Mouse (Mus musculus): Measurements from ENCODE around the gene Osbpl10. TPM values are rescaled to one million over a fixed set of nuclear protein-coding genes. Genes with fewer than 3 reads are reported as not detected.
"Not testable (repeated sequence)": the region's sequence is repeated elsewhere in the genome, so short reads cannot be mapped to it uniquely, and the experiment has no call there.

The Osbpl10 gene
- polyA plus RNA-seq, 1 experiment from 2014 or later: 2.5 TPM

- Histone ChIP-seq H3K4me3 (ENCODE audit: low read depth, low read length) (no peak overlapping the region), H3K36me3 (ENCODE audit: insufficient read depth) (peaks cover 52% of the 10 kb centered on the region), H3K4me2 (no peak overlapping the region), H3K27me3 (ENCODE audit: insufficient read depth, low read length) (no peaks in the 10 kb centered on the region), H3K9ac (no peak overlapping the region), H3K27ac (ENCODE audit: low read depth) (no peak overlapping the region), H3K4me1 (ENCODE audit: insufficient read depth) (no peaks in the 10 kb centered on the region), H3K9me3 (ENCODE audit: low read depth, low read length) (no peaks in the 10 kb centered on the region)
- no peak for ATAC-seq (ENCODE audit: insufficient read depth)
- TF ChIP-seq CTCF (IDR thresholded peaks at IDR 0.05; ENCODE audit: low read depth): no peak
- DNase-seq: no peak
- 71% methylated on average over 5 of the region's 5 CpGs for WGBS
Observed at GRCm38 (mm10) chr9:115261896-115262295, 283.5 kb downstream of the Osbpl10 start.

GRCm38 (mm10) chr9:115271556-115271955 lies 293.2 kb downstream of the Osbpl10 start:
- H3K4me3 ChIP-seq (ENCODE audit: low read depth, low read length): no peak overlapping the region
- H3K27me3 ChIP-seq (ENCODE audit: insufficient read depth, low read length): no peaks in the 10 kb centered on the region
- TF ChIP-seq CTCF (IDR thresholded peaks at IDR 0.05; ENCODE audit: low read depth): no peak
- no peak for DNase-seq
- no peak overlapping the region for H3K9ac ChIP-seq
- H3K36me3 ChIP-seq (ENCODE audit: insufficient read depth): peaks cover 35% of the 10 kb centered on the region
- no peak for ATAC-seq (ENCODE audit: insufficient read depth)
- no peaks in the 10 kb centered on the region for H3K4me1 ChIP-seq (ENCODE audit: insufficient read depth)
- WGBS: 80% methylated on average over 3 of the region's 3 CpGs
- no peaks in the 10 kb centered on the region for H3K9me3 ChIP-seq (ENCODE audit: low read depth, low read length)
- H3K4me2 ChIP-seq: no peak overlapping the region
- H3K27ac ChIP-seq (ENCODE audit: low read depth): no peak overlapping the region

GRCm38 (mm10) chr9:115272451-115272850 lies 294.1 kb downstream of the Osbpl10 start:
- H3K9ac ChIP-seq; H3K27me3 ChIP-seq (ENCODE audit: insufficient read depth, low read length); H3K4me2 ChIP-seq; DNase-seq; ATAC-seq (ENCODE audit: insufficient read depth); H3K4me3 ChIP-seq (ENCODE audit: low read depth, low read length); H3K27ac ChIP-seq (ENCODE audit: low read depth); H3K9me3 ChIP-seq (ENCODE audit: low read depth, low read length); H3K4me1 ChIP-seq (ENCODE audit: insufficient read depth): not testable (repeated sequence)
- H3K36me3 ChIP-seq (ENCODE audit: insufficient read depth): peaks cover 38% of the 10 kb centered on the region
- 93% methylated on average over 2 of the region's 5 CpGs for WGBS

- Histone ChIP-seq H3K27ac (ENCODE audit: low read depth) (no peak overlapping the region), H3K4me3 (ENCODE audit: low read depth, low read length) (no peak overlapping the region), H3K36me3 (ENCODE audit: insufficient read depth) (peaks cover 43% of the 10 kb centered on the region), H3K9ac (no peak overlapping the region), H3K27me3 (ENCODE audit: insufficient read depth, low read length) (no peaks in the 10 kb centered on the region), H3K4me1 (ENCODE audit: insufficient read depth) (no peaks in the 10 kb centered on the region), H3K4me2 (no peak overlapping the region), H3K9me3 (ENCODE audit: low read depth, low read length) (no peaks in the 10 kb centered on the region)
- WGBS: 80% methylated on average over 7 of the region's 7 CpGs
- ATAC-seq (ENCODE audit: insufficient read depth) (no peak), DNase-seq (no peak)
- no peak for TF ChIP-seq CTCF (IDR thresholded peaks at IDR 0.05; ENCODE audit: low read depth)
Observed at GRCm38 (mm10) chr9:115273095-115273649, 294.8 kb downstream of the Osbpl10 start.

GRCm38 (mm10) chr9:115274806-115275205 lies 296.4 kb downstream of the Osbpl10 start:
- H3K9ac ChIP-seq: no peak overlapping the region
- ATAC-seq (ENCODE audit: insufficient read depth) (no peak), DNase-seq (no peak)
- WGBS: 78% methylated on average over 6 of the region's 6 CpGs
- no peaks in the 10 kb centered on the region for H3K27me3 ChIP-seq (ENCODE audit: insufficient read depth, low read length)
- TF ChIP-seq CTCF (IDR thresholded peaks at IDR 0.05; ENCODE audit: low read depth): no peak
- no peak overlapping the region for H3K4me3 ChIP-seq (ENCODE audit: low read depth, low read length)
- H3K4me1 ChIP-seq (ENCODE audit: insufficient read depth): no peaks in the 10 kb centered on the region
- no peak overlapping the region for H3K27ac ChIP-seq (ENCODE audit: low read depth)
- H3K36me3 ChIP-seq (ENCODE audit: insufficient read depth): peaks cover 57% of the 10 kb centered on the region
- no peak overlapping the region for H3K4me2 ChIP-seq
- no peaks in the 10 kb centered on the region for H3K9me3 ChIP-seq (ENCODE audit: low read depth, low read length)

GRCm38 (mm10) chr9:115278641-115279040 lies 300.3 kb downstream of the Osbpl10 start:
- Histone ChIP-seq H3K9ac (no peak overlapping the region), H3K9me3 (ENCODE audit: low read depth, low read length) (no peaks in the 10 kb centered on the region), H3K4me2 (no peak overlapping the region), H3K27ac (ENCODE audit: low read depth) (no peak overlapping the region), H3K36me3 (ENCODE audit: insufficient read depth) (peaks cover 60% of the 10 kb centered on the region), H3K4me1 (ENCODE audit: insufficient read depth) (no peaks in the 10 kb centered on the region), H3K4me3 (ENCODE audit: low read depth, low read length) (no peak overlapping the region), H3K27me3 (ENCODE audit: insufficient read depth, low read length) (no peaks in the 10 kb centered on the region)
- 88% methylated on average over 1 of the region's 1 CpGs for WGBS
- no peak for ATAC-seq (ENCODE audit: insufficient read depth)
- TF ChIP-seq CTCF (IDR thresholded peaks at IDR 0.05; ENCODE audit: low read depth): no peak
- DNase-seq: no peak

Other genes starting within 250 kb of the Osbpl10 start
- gene Cmtm6, start 247.5 kb upstream of the Osbpl10 start, polyA plus RNA-seq (2014; fragmentation: Nextera tagmentation; extraction: Ambion mirVana): 57.4 and 57.7 TPM in 2 replicates
- 81.7 and 93.0 TPM in 2 replicates for gene Cmtm7, start 196.7 kb upstream of the Osbpl10 start, polyA plus RNA-seq (2014; fragmentation: Nextera tagmentation; extraction: Ambion mirVana)
- gene Cmtm8, start 134.4 kb upstream of the Osbpl10 start, polyA plus RNA-seq (2014; fragmentation: Nextera tagmentation; extraction: Ambion mirVana): 75.4 and 81.5 TPM in 2 replicates
- gene Gpd1l, start 44.6 kb upstream of the Osbpl10 start, polyA plus RNA-seq (2014; fragmentation: Nextera tagmentation; extraction: Ambion mirVana): 13.0 and 13.9 TPM in 2 replicates
- 484 and 540 TPM in 2 replicates for gene Rps27rt, start 4.2 kb downstream of the Osbpl10 start, polyA plus RNA-seq (2014; fragmentation: Nextera tagmentation; extraction: Ambion mirVana)